Mouse (Mus musculus): ENCODE results near the gene Klk1b11. TPM values are rescaled to one million over a fixed set of nuclear protein-coding genes. Genes with fewer than 3 reads are reported as not detected.

Gene Klk1b11
- total RNA-seq (2023; ENCODE audit: inconsistent age): not detected in 4 replicates

DNA sequence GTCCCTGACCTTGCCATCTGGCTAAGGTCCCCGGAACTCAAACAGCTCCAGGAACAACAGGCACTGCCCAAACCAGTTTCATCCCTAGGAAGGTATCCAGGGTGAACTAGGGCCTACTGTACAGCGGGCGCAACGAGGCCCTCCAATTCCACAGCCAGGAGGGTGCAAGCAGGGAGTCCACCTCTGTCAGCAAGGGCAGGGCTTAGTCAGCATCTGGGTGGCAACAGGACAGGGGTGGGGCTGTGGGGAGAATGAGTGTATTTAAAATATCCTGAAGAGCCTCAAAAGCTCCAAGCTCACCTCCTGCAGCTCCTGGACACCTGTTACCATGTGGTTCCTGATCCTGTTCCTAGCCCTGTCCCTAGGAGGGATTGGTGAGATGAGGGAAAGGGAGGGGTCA is at the start of gene Klk1b11:
TSS of gene Klk1b11 (plus strand) at position 301 of the 400 bp plus-strand sequence.

DNA sequence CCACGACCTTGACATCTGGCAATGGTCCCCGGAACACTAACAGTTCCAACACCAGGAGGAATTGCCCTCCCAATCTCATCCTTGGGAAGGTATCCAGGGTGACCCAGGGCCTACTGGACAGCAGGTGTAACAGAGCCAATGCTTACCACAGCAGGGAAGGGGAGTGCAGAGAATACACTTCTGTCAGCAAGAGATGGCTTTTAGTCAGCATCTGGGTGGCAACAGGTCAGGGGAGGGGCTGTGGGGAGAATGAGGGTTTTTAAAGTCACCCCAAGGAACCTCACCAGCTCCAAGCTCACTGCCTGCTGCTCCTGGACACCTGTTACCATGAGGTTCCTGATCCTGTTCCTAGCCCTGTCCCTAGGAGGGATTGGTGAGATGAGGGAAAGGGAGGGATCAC is 45.3 kb upstream of the Klk1b11 start, which contains the start of gene Klk1b8:
TSS of gene Klk1b8 (plus strand) at position 301 of the 400 bp plus-strand sequence.

DNA sequence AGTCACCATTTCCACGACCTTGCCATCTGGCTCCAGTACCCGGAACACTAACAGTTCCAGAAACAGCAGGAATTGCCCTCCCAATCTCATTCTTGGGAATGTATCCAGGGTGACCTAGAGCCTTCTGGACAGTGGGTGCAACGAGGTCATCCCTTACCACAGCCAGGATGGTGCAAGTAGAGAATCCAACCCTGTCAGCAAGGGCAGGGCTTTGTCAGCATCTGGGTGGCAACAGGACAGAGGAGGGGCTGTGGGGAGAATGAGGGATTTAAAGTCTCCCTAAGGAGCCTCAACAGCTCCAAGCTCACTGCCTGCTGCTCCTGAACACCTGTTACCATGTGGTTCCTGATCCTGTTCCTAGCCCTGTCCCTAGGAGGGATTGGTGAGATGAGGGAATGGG is 29.2 kb upstream of the Klk1b11 start, which contains the start of gene Klk1b1:
TSS of gene Klk1b1 (plus strand) at position 301 of the 400 bp plus-strand sequence.

DNA sequence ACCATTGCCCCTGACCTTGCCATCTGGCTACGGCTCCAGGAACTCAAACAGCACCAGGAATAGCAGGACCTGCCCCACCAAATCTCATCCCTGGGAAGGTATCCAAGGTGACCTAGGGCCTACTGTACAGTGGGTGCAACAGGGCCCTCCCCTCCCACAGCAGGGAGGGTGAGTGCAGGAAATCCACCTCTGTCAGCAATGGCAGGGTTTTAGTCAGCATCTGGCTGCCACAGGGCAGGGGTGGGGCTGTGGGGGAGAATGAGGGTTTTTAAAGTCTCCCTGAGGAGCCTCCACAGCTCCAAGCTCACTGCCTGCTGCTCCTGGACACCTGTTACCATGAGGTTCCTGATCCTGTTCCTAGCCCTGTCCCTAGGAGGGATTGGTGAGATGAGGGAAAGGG is 19.9 kb upstream of the Klk1b11 start, which contains the start of gene Klk1b9:
TSS of gene Klk1b9 (plus strand) at position 301 of the 400 bp plus-strand sequence.

DNA sequence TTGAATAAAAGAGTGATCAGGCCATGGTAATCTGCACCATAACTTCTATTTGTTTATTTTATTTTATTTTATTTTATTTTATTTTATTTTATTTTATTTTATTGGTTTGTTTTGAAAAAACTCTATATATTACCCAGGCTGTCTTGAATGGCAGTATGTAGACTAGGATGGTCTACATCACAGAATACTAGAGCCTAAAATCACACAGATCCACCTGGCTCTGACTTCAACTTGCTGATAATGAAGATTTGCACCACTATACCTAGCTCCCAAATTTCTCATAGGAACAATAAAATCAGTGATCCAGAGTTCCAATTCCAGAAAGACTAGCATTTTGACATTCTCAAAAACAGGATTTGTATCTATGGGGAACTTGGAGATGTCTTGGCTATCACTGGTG is 16.2 kb downstream of the Klk1b11 start, which contains the start of gene Klk1b26:
TSS of gene Klk1b26 (plus strand) at position 301 of the 400 bp plus-strand sequence.

Other genes starting within 250 kb of the Klk1b11 start
- gene Klk12, start 227.0 kb upstream of the Klk1b11 start, total RNA-seq (2023; ENCODE audit: inconsistent age): not detected in 4 replicates
- gene Klk11, start 221.3 kb upstream of the Klk1b11 start, total RNA-seq (2023; ENCODE audit: inconsistent age): not detected in 4 replicates
- gene Klk10, start 214.8 kb upstream of the Klk1b11 start, total RNA-seq (2023; ENCODE audit: inconsistent age): not detected in 4 replicates
- gene Klk9, start 204.0 kb upstream of the Klk1b11 start, total RNA-seq (2023; ENCODE audit: inconsistent age): not detected in 4 replicates
- 1.1 to 6.0 TPM (median 4.7 TPM) in 4 replicates for gene Klk8, start 198.3 kb upstream of the Klk1b11 start, total RNA-seq (2023; ENCODE audit: inconsistent age)
- gene Klk7, start 184.6 kb upstream of the Klk1b11 start, total RNA-seq (2023; ENCODE audit: inconsistent age): not detected in 4 replicates
- gene Klk6, start 171.4 kb upstream of the Klk1b11 start, total RNA-seq (2023; ENCODE audit: inconsistent age): not detected in 4 replicates
- gene Klk5, start 153.9 kb upstream of the Klk1b11 start, total RNA-seq (2023; ENCODE audit: inconsistent age): not detected in 4 replicates
- gene Klk4, start 114.7 kb upstream of the Klk1b11 start, total RNA-seq (2023; ENCODE audit: inconsistent age): not detected in 4 replicates
- gene Klk15, start 62.1 kb upstream of the Klk1b11 start, total RNA-seq (2023; ENCODE audit: inconsistent age): not detected in 4 replicates
- not detected in 4 replicates for gene Klk1b8, start 45.2 kb upstream of the Klk1b11 start, total RNA-seq (2023; ENCODE audit: inconsistent age)
- gene Klk1b1, start 29.1 kb upstream of the Klk1b11 start, total RNA-seq (2023; ENCODE audit: inconsistent age): not detected in 4 replicates
- not detected in 4 replicates for gene Klk1b9, start 19.8 kb upstream of the Klk1b11 start, total RNA-seq (2023; ENCODE audit: inconsistent age)
- gene Klk1b26, start 16.3 kb downstream of the Klk1b11 start, total RNA-seq (2023; ENCODE audit: inconsistent age): not detected in 4 replicates
- not detected in 4 replicates for gene Klk1b27, start 56.4 kb downstream of the Klk1b11 start, total RNA-seq (2023; ENCODE audit: inconsistent age)
- gene Klk1b21, start 106.5 kb downstream of the Klk1b11 start, total RNA-seq (2023; ENCODE audit: inconsistent age): not detected in 4 replicates
- not detected in 4 replicates for gene Klk1b22, start 116.8 kb downstream of the Klk1b11 start, total RNA-seq (2023; ENCODE audit: inconsistent age)
- not detected in 4 replicates for gene Klk1b16, start 140.9 kb downstream of the Klk1b11 start, total RNA-seq (2023; ENCODE audit: inconsistent age)
- gene Klk1b24, start 192.4 kb downstream of the Klk1b11 start, total RNA-seq (2023; ENCODE audit: inconsistent age): not detected in 4 replicates
- not detected in 4 replicates for gene Klk1b3, start 202.3 kb downstream of the Klk1b11 start, total RNA-seq (2023; ENCODE audit: inconsistent age)
- gene Klk1b4, start 211.6 kb downstream of the Klk1b11 start, total RNA-seq (2023; ENCODE audit: inconsistent age): not detected in 4 replicates
- gene Klk1b5, start 220.1 kb downstream of the Klk1b11 start, total RNA-seq (2023; ENCODE audit: inconsistent age): not detected in 4 replicates
- gene Klk1, start 229.5 kb downstream of the Klk1b11 start, total RNA-seq (2023; ENCODE audit: inconsistent age): not detected in 4 replicates
- gene Gm36864, start 240.3 kb downstream of the Klk1b11 start, total RNA-seq (2023; ENCODE audit: inconsistent age): not detected in 4 replicates

Data from B cell, adult (primary cell).